Mouse (Mus musculus): ENCODE measurements at regions not wholly inside any gene's neighbourhood (a gene's known extent, or its start where the extent isn't known, plus 50 kb on each side); places are given as distances from the start of the nearest gene placed in this dataset.

DNA sequence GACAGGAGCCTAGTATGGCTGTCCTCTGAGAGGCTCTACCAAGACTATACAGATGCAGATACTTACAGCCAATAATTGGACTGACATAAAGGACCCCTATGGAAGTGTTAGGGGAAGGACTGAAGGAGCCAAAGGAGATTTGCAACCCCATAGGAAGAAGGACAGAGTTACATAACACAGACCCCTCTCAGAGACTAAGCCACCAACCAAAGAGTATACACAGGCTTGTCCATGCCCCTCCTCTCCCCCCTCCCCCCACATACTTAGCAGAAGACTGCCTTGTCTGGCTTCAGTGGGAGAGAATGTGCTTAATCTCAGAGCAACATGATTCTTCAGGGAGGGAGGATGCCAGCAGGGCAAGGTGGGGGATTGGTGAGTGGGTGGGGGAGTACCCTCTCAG, 426.4 kb downstream of the Ttll7 start:
- Histone ChIP-seq H3K27me3 (ENCODE audit: control insufficient read depth, insufficient read depth, low read length) (no peaks in the 10 kb centered on the region), H3K36me3 (replicated peaks; ENCODE audit: control insufficient read depth, insufficient read depth, low read length) (no peaks in the 10 kb centered on the region), H3K27ac (ENCODE audit: low read depth) (no peak overlapping the region), H3K4me2 (ENCODE audit: low read depth, low read length) (no peak overlapping the region), H3K4me1 (ENCODE audit: control insufficient read depth, insufficient read depth) (no peaks in the 10 kb centered on the region), H3K9ac (replicated peaks; ENCODE audit: low read depth, low read length) (no peak overlapping the region), H3K9me3 (replicated peaks; ENCODE audit: control insufficient read depth, low read length) (no peaks in the 10 kb centered on the region), H3K4me3 (ENCODE audit: low read depth, low read length) (no peak overlapping the region)
- TF ChIP-seq EP300 (IDR thresholded peaks at IDR 0.05; ENCODE audit: low read depth) = no peak
- no peak for TF ChIP-seq CTCF (IDR thresholded peaks at IDR 0.05; ENCODE audit: low read depth)
- ATAC-seq (ENCODE audit: insufficient read depth, low read depth) = no peak
- no peak for DNase-seq (ENCODE audit: low spot score)

DNA sequence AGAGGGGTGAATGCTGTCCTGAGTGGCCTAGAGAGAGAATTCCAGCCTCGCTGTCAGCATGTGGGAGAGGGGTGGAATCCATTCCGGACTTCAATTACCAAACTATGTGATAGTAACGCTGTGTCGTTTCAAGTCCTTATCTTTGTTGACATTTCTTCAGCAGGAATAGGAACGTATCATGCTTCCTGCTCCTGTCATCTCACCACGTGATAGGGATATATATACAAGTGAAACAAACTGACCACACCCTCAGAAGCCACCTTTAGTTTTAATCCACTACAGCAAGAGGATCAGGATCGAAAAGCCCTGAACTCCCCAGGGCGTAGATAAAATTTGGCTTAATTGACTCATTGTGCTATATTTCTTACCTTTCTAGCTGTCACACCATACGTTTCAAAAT, 431.6 kb downstream of the Ttll7 start:
- Histone ChIP-seq H3K4me3 (ENCODE audit: low read depth, low read length) (no peak overlapping the region), H3K4me2 (ENCODE audit: low read depth, low read length) (no peak overlapping the region), H3K36me3 (replicated peaks; ENCODE audit: control insufficient read depth, insufficient read depth, low read length) (no peaks in the 10 kb centered on the region), H3K27me3 (ENCODE audit: control insufficient read depth, insufficient read depth, low read length) (no peaks in the 10 kb centered on the region; the same call in 1 of the 2 replicates), H3K9ac (replicated peaks; ENCODE audit: low read depth, low read length) (no peak overlapping the region), H3K9me3 (replicated peaks; ENCODE audit: control insufficient read depth, low read length) (no peaks in the 10 kb centered on the region), H3K4me1 (ENCODE audit: control insufficient read depth, insufficient read depth) (peaks cover 11% of the 10 kb centered on the region; the same call in 1 of the 2 replicates), H3K27ac (ENCODE audit: low read depth) (no peak overlapping the region)
- ATAC-seq (ENCODE audit: insufficient read depth, low read depth) = no peak
- no peak for TF ChIP-seq EP300 (IDR thresholded peaks at IDR 0.05; ENCODE audit: low read depth)
- TF ChIP-seq CTCF (IDR thresholded peaks at IDR 0.05; ENCODE audit: low read depth) = no peak
- DNase-seq (ENCODE audit: low spot score) = no peak
- WGBS = 34% methylated on average over 9 of the region's 9 CpGs

DNA sequence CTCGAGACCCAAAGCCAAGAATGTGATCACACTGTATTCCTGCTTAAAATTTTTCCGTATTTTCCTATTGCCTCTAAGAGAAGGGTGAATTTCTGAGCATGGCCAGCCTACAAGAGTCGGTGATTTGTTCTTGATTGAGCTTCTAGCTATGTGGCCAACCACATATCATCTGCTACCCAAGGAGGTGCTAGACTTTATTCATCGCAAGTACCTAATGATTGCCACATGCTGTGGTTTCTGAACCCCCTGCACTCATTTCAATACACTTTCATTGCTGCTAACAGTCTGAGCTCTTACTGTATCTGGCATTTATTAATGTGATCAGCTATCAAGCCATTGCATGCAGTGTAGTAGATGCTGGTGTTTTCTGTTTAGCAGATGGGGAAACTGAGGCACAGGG, 432.2 kb downstream of the Ttll7 start:
- WGBS = 86% methylated on average over 4 of the region's 4 CpGs
- TF ChIP-seq EP300 (IDR thresholded peaks at IDR 0.05; ENCODE audit: low read depth) = no peak
- no peak for TF ChIP-seq CTCF (IDR thresholded peaks at IDR 0.05; ENCODE audit: low read depth)
- no peak overlapping the region for H3K9ac ChIP-seq (replicated peaks; ENCODE audit: low read depth, low read length)
- DNase-seq (ENCODE audit: low spot score) (no peak), ATAC-seq (ENCODE audit: insufficient read depth, low read depth) (no peak)
- no peak overlapping the region for H3K4me2 ChIP-seq (ENCODE audit: low read depth, low read length)
- H3K27me3 ChIP-seq (ENCODE audit: control insufficient read depth, insufficient read depth, low read length) = peaks cover 4% of the 10 kb centered on the region; the same call in 1 of the 2 replicates
- H3K27ac ChIP-seq (ENCODE audit: low read depth) = no peak overlapping the region
- peaks cover 11% of the 10 kb centered on the region; the same call in 1 of the 2 replicates for H3K4me1 ChIP-seq (ENCODE audit: control insufficient read depth, insufficient read depth)
- no peaks in the 10 kb centered on the region for H3K36me3 ChIP-seq (replicated peaks; ENCODE audit: control insufficient read depth, insufficient read depth, low read length)
- H3K9me3 ChIP-seq (replicated peaks; ENCODE audit: control insufficient read depth, low read length) = no peaks in the 10 kb centered on the region
- H3K4me3 ChIP-seq (ENCODE audit: low read depth, low read length) = no peak overlapping the region

DNA sequence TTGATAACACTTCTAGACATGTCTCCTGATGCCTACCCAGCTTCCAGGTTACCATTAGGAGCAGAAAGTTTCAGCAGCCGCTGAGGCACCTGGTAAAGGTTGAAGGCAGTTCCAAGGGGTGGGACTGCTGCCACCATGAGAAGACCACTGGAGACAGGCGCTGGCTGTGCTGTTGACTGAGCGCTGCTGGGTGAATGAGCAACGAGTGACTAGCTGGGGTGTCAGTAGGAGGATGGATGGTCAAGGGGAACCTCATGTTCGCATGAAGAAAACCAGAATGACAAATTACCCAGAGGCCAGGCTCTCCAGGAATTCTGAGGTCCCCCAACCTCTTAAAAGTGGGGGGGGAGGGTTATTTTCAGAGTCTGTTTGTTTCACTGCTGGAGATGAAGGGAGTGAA, 433.3 kb downstream of the Ttll7 start:
- no peak for ATAC-seq (ENCODE audit: insufficient read depth, low read depth)
- TF ChIP-seq CTCF (IDR thresholded peaks at IDR 0.05; ENCODE audit: low read depth) (no peak), EP300 (IDR thresholded peaks at IDR 0.05; ENCODE audit: low read depth) (no peak)
- Histone ChIP-seq H3K4me1 (ENCODE audit: control insufficient read depth, insufficient read depth) (peaks cover 11% of the 10 kb centered on the region; the same call in 1 of the 2 replicates), H3K4me2 (ENCODE audit: low read depth, low read length) (no peak overlapping the region), H3K27me3 (ENCODE audit: control insufficient read depth, insufficient read depth, low read length) (peaks cover 4% of the 10 kb centered on the region; the same call in 1 of the 2 replicates), H3K9me3 (replicated peaks; ENCODE audit: control insufficient read depth, low read length) (no peaks in the 10 kb centered on the region), H3K27ac (ENCODE audit: low read depth) (no peak overlapping the region), H3K36me3 (replicated peaks; ENCODE audit: control insufficient read depth, insufficient read depth, low read length) (no peaks in the 10 kb centered on the region), H3K4me3 (ENCODE audit: low read depth, low read length) (no peak overlapping the region), H3K9ac (replicated peaks; ENCODE audit: low read depth, low read length) (no peak overlapping the region)
- no peak for DNase-seq (ENCODE audit: low spot score)
- WGBS = 78% methylated on average over 5 of the region's 5 CpGs

DNA sequence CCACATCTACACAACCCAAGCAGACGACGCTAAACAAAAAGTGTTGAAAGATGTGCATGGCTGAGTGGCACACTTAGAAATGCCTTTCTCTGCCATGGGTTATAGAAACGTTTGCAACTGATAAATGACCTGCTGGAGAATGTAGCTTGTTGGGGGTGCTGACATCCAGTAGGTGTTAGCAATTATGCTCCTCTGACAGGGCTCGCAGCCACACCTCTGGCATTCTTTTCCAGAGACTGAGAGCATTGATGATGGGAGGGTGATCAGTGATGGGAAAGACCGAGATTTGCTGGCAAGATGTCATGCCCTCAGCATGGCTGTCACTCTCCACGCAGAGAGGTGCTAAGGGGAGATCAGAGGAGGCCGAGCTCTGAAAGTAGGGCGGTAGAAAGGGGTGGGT, 435.3 kb downstream of the Ttll7 start:
- WGBS = 23% methylated on average over 8 of the region's 8 CpGs
- H3K36me3 ChIP-seq (replicated peaks; ENCODE audit: control insufficient read depth, insufficient read depth, low read length) = no peaks in the 10 kb centered on the region
- 0 out of 2 replicates have a peak overlapping the region, but pooled peaks have one; percentile 12 for H3K4me3 ChIP-seq (ENCODE audit: low read depth, low read length)
- TF ChIP-seq EP300 (IDR thresholded peaks at IDR 0.05; ENCODE audit: low read depth) (no peak), CTCF (IDR thresholded peaks at IDR 0.05; ENCODE audit: low read depth) (no peak)
- H3K4me1 ChIP-seq (ENCODE audit: control insufficient read depth, insufficient read depth) = peaks cover 11% of the 10 kb centered on the region; the same call in 1 of the 2 replicates
- no peak overlapping the region for H3K27ac ChIP-seq (ENCODE audit: low read depth)
- peak; percentile 57 for DNase-seq (ENCODE audit: low spot score)
- no peak overlapping the region for H3K9ac ChIP-seq (replicated peaks; ENCODE audit: low read depth, low read length)
- ATAC-seq (ENCODE audit: insufficient read depth, low read depth) = peak; percentile 78
- H3K27me3 ChIP-seq (ENCODE audit: control insufficient read depth, insufficient read depth, low read length) = peaks cover 4% of the 10 kb centered on the region; the same call in 1 of the 2 replicates
- peak overlapping the region; percentile 47 for H3K4me2 ChIP-seq (ENCODE audit: low read depth, low read length)
- H3K9me3 ChIP-seq (replicated peaks; ENCODE audit: control insufficient read depth, low read length) = no peaks in the 10 kb centered on the region

DNA sequence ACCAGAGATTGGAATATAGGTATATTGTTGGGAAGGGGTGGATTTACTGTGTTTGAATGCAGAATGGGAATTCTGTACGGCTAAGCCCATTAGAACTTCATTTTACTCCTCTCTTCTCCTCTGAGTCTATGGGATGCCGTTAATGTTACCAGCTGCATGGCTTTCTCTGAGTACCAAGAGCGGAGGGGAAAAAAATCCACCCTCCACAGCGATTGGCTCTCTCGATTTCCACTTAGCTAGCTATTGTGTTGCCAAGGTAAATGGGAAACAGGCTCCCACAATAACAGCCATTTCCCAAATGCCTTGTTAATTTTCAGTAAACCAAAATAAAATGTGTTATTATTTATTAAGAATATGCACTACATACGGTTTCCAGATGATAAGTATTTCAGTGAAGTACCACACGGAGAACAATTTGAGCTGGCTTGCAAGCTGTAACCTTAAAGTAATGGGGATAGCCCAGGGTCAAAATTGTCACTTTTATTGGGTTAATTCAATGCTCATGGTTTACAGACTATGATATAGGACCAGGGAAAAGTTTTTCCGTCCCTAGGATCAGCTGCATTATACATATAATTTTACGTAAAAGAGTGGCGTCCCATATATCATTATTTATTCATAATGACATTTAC, 439.6 kb downstream of the Ttll7 start:
- WGBS = 92% methylated on average over 10 of the region's 10 CpGs
- TF ChIP-seq EP300 (IDR thresholded peaks at IDR 0.05; ENCODE audit: low read depth) (no peak), CTCF (IDR thresholded peaks at IDR 0.05; ENCODE audit: low read depth) (no peak)
- no peak for DNase-seq (ENCODE audit: low spot score)

More for the DNA sequence above, 439.6 kb downstream of the Ttll7 start:
- Histone ChIP-seq H3K27ac (ENCODE audit: low read depth) (no peak overlapping the region), H3K36me3 (replicated peaks; ENCODE audit: control insufficient read depth, insufficient read depth, low read length) (no peaks in the 10 kb centered on the region), H3K4me3 (ENCODE audit: low read depth, low read length) (no peak overlapping the region), H3K4me2 (ENCODE audit: low read depth, low read length) (no peak overlapping the region), H3K9ac (replicated peaks; ENCODE audit: low read depth, low read length) (no peak overlapping the region), H3K9me3 (replicated peaks; ENCODE audit: control insufficient read depth, low read length) (no peaks in the 10 kb centered on the region), H3K27me3 (ENCODE audit: control insufficient read depth, insufficient read depth, low read length) (peaks cover 4% of the 10 kb centered on the region; the same call in 1 of the 2 replicates), H3K4me1 (ENCODE audit: control insufficient read depth, insufficient read depth) (peaks cover 8% of the 10 kb centered on the region; the same call in 1 of the 2 replicates)
- ATAC-seq (ENCODE audit: insufficient read depth, low read depth) = no peak
